Comparison of ENCODE assay signal across 11 mouse cellular contexts in the genomic region with DNA sequence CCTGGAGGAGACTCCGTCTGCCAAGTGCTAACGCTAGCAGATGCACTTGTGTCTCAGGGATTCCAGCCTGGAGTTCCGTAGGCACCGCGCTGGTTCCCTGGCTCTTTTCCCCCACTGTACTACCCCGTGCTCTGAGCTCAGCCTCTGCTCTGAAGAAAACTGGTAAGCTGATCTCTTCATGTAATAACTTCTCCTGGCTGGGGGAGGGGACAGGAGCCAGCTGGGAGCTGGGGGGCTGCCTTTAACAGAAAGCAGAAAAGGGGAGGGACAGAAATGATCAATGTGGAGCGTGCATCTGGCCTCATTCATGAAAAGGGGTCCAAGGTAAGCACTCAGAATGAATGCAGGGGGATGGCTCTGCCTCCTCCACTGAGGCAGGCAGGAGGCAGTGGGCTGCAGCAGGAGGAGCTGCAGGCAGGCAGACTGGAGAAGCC.
DNase-seq lines count a peak whose midpoint lies in the region; ATAC-seq lines count a peak whose summit lies in the region.
"Had no signal": no experiment of that assay in that cellular context is flagged by ENCODE, and none has a peak within 500 bp of the region (broad histone marks: within the 10 kb centered on the region; RNA-seq: fewer than 3 reads in every experiment).

No protein-coding gene starts in this region.

- no peak overlapping the region for H3K27ac ChIP-seq in hindbrain, embryonic 11.5 days (ENCODE audit: low read depth, low read length)
- H3K27ac ChIP-seq in midbrain, embryonic 16.5 days (ENCODE audit: low read length) = no peak overlapping the region
- H3K27ac ChIP-seq: heart, adult 2 months had no signal

- no peak overlapping the region for H3K4me3 ChIP-seq in hindbrain, embryonic 11.5 days (ENCODE audit: low read depth, low read length)
- H3K4me3 ChIP-seq in midbrain, embryonic 16.5 days (ENCODE audit: low read depth, low read length) = no peak overlapping the region
- H3K4me3 ChIP-seq: heart, adult 2 months had no signal

- no peak overlapping the region for H3K9ac ChIP-seq in hindbrain, embryonic 11.5 days (ENCODE audit: low read depth, low read length)
- H3K9ac ChIP-seq in midbrain, embryonic 16.5 days (ENCODE audit: low read depth, low read length) = peak overlapping the region; percentile 13; the same call in 1 of the 2 replicates
- H3K9ac ChIP-seq: liver, postnatal 0 days had no signal

- DNase-seq in heart, adult 11 months = peak; percentile 66
- no peak for DNase-seq in heart, postnatal 4 days
- DNase-seq in embryo, embryonic 10.5 days (ENCODE audit: low spot score) = peak; percentile 65
- peak; percentile 31 for DNase-seq in hindbrain, embryonic 11.5 days (ENCODE audit: low spot score)
- no peak for DNase-seq in spleen, adult 12 weeks (ENCODE audit: low spot score)
- DNase-seq in ovary, postnatal 36 days (ENCODE audit: low spot score) = no peak
- no peak for DNase-seq in adrenal gland, adult (ENCODE audit: inconsistent age in 2 of 2, low spot score in 1 of 2)
- DNase-seq: heart, adult 2 months; kidney, postnatal 14 days; liver, postnatal 0 days had no signal

- H3K4me1 ChIP-seq in hindbrain, embryonic 11.5 days (replicated peaks; ENCODE audit: control insufficient read depth, insufficient read depth, low read length) = 0 out of 2 replicates have a peak, but pooled peaks cover 6% of the 10 kb centered on the region
- peaks cover 6% of the 10 kb centered on the region; the same call in 1 of the 2 replicates for H3K4me1 ChIP-seq in midbrain, embryonic 16.5 days (ENCODE audit: control insufficient read depth, insufficient read depth, low read length)

- H3K4me2 ChIP-seq in hindbrain, embryonic 11.5 days (replicated peaks; ENCODE audit: low read depth, low read length) = no peak overlapping the region
- H3K4me2 ChIP-seq in midbrain, embryonic 16.5 days (ENCODE audit: low read length) = 0 out of 2 replicates have a peak overlapping the region, but pooled peaks have one; percentile 1

- no peaks in the 10 kb centered on the region for H3K9me3 ChIP-seq in hindbrain, embryonic 11.5 days (ENCODE audit: control insufficient read depth, low read length)
- no peaks in the 10 kb centered on the region for H3K9me3 ChIP-seq in midbrain, embryonic 16.5 days (replicated peaks; ENCODE audit: control insufficient read depth, low read length, poor library complexity, severe bottlenecking)

- no peaks in the 10 kb centered on the region for H3K27me3 ChIP-seq in hindbrain, embryonic 11.5 days (ENCODE audit: control insufficient read depth, insufficient read depth, low read length)
- no peaks in the 10 kb centered on the region for H3K27me3 ChIP-seq in midbrain, embryonic 16.5 days (ENCODE audit: control insufficient read depth, insufficient read depth, low read depth, low read length)

- WGBS in hindbrain, embryonic 11.5 days = 37% methylated on average over 7 of the region's 7 CpGs
- 20% methylated on average over 7 of the region's 7 CpGs for WGBS in midbrain, embryonic 16.5 days

- no peak for ATAC-seq in hindbrain, embryonic 11.5 days (ENCODE audit: low FRiP score)
- no peak for ATAC-seq in midbrain, embryonic 16.5 days
- ATAC-seq: liver, postnatal 0 days had no signal

- H3K36me3 ChIP-seq in hindbrain, embryonic 11.5 days (ENCODE audit: control insufficient read depth, insufficient read depth, low read length) = no peaks in the 10 kb centered on the region
- H3K36me3 ChIP-seq in midbrain, embryonic 16.5 days (ENCODE audit: control insufficient read depth, insufficient read depth, low read length) = no peaks in the 10 kb centered on the region

Comparison
In these comparisons a context has a peak if more than half of its experiments do, and no peak if none do; other contexts are left out.
1. DNase-seq: peak in heart, adult 11 months (single experiment), embryo, embryonic 10.5 days (single experiment) and hindbrain, embryonic 11.5 days (single experiment); none in heart, postnatal 4 days (single experiment), spleen, adult 12 weeks (single experiment), ovary, postnatal 36 days (single experiment) and adrenal gland, adult (0 of 2).